Mouse (Mus musculus) CH12F3 (cell line): ENCODE results near the gene Wwox.

Experiments used
- in situ Hi-C: fragments of 300-500 bp; cut with MboI; formaldehyde crosslinking; loops from 2 replicates; pipeline ENCODE4 v1.14.3; 2020; ENCODE audit warnings: low sequenced_read_pairs

Gene Wwox

DNA sequence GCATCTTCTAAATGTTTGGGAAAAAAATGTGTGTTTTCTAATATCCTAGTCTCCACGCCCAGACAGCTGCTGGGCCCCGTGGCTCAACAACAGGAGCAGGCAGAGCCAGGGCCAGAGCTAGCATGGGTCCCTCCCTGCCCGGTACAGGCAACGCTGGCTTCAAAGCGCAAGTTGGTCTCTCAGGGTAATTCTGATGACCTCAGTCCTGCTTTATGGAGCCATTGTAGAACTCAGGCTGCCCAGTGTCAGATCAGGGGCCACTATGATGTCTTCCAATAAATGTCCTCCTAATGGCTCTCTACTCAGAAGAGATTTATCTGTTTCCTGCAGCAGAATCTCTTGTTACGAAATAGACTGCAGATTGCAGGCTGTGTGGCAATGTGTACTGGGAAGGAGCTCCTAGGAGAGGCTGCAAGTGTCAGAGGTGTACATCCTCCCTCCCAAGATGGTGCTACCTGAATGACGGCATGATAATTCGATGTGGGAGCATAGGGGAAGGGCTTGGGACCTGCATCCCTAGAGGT is 392.9 kb downstream of the Wwox start:
- in situ Hi-C loops, result no loop called here

DNA sequence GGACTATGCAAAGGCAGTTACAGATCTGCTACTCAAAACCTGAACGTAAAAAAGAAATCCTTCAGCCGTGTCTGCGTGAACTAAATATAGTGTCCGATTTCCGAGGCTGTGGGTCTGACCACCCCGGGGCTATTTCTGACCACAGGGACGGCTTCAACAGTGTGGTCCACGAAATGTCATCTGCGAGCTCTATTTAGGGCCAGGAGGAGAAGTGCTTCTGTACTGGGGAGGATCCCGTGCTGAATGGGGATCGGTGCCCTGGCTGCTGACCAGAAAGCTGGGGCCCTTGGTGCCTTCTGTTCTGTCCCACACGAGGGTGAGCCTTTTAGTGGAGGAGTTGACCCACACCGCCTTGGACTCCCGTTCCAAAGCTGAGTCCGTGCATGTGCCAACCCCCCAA is 395.3 kb downstream of the Wwox start:
- in situ Hi-C loops, result no loop called here

DNA sequence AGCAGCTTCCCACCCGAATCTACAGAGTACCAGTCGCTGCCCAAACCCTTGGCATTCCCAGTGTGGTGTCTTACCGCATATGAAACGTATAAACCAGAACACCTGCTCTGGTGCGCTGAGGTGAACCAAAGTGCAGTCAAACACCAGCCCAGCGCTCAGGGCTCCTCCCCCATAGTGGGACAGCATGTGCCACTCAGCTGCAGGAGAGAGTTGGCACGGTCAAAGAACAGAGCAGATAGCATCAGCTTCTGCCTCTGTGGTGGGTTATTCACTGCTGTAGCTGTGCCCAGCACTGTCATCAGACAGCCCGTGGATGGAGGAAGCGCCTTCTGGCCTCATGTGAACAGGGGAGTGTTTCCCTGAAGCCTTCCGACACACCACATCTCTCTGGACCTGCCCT is 400.5 kb downstream of the Wwox start:
- in situ Hi-C loops, result no loop called here

DNA sequence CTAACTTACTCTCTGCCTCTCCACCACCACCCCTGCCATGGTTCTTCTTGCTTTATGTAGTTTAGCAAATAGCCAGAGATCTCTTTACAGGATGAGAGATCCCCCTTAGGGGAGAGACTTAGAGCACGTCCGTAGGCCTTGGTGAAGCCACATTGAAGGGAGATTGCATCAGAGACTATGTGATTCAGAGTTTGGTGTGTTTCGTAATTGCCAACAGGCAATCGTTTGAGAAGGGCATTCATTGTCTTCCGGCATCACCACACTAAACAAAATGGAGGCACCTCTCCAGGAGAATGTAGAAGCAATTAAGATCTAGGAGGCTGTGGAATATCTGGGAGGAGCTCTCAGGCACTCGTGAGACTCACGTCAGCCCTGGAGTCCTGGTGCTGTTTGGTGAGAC is 408.2 kb downstream of the Wwox start:
- in situ Hi-C loops, result no loop called here

DNA sequence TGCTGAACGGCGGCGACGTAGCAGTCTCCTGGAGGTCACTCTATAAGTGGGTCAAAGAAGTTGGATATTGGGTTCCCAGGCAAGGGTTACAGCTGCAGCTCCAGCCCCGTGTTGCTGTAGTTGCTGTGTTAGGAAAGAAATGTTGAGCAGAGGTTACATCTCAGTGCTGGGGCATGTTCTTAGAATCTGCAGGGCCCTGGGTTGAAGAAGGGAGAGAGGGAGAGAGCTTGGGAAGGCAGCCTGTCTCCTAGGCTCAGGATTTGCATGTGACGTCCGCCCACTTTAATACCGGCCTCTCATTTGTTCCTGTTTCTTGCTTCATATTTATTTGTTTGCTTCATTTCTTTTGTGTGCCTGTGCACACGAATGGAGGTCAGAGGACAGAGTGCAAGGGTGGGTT is 410.0 kb downstream of the Wwox start:
- in situ Hi-C loops, result no loop called here

DNA sequence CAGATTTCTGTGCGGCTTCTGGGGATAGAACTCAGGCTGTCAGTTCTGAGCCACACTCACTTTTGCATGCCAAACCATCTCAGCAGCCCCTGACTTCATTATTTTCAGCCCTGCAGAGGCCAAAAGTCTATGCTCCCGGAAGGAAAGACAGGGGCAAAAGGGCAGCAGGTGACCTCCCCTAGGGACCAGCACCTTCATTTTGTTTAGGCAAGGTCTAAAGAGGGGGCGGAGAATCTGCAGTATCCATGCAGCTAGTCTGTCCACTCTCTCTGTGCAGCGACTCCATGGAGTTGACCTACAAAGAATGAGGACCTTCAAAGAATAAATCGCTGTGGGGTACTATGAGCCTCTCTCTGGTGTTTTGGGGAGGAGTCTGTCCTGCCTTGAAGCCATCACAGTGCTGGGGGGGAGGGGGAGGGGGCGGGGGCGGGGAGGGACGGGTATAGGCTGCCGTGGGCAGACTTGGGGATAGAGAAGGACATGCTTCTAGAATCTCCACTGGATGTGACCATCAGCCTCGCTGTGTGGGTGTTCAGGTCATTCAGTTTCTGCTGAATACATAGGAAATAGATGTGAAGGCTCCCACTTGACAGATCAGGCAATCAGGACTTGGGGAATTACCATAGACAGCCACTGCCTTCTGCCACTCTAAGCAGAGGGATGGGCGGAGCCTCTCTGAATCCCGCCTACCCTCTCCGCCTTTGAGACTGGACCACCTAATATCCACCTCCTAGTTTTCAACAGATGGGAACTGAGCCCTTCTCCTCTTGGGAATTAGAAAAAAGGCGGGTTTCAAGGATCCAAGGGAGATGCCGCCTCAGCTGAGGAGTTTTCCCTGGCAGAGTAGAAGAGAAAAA is 410.8 kb downstream of the Wwox start:
- in situ Hi-C loops, result no loop called here

DNA sequence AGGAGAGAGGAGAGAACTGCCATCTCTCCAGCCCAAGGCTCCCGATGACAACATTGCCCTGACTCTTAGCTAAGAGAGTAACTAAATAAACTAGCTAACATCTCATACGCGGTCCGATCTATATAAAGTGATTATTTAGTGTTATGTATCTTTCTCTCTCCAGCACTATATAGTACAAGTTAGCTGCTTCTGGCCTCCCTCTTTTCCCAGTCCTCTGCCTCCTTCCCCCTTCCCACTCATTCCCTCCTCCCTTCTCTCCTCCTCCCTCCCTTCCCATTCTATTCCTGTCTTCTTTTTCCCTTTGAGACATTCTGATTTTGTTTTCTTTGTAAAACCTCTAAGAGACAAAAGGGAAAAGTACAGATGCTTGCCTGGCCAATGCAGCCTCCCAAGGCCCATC is 414.3 kb downstream of the Wwox start:
- in situ Hi-C loops, result no loop called here

DNA sequence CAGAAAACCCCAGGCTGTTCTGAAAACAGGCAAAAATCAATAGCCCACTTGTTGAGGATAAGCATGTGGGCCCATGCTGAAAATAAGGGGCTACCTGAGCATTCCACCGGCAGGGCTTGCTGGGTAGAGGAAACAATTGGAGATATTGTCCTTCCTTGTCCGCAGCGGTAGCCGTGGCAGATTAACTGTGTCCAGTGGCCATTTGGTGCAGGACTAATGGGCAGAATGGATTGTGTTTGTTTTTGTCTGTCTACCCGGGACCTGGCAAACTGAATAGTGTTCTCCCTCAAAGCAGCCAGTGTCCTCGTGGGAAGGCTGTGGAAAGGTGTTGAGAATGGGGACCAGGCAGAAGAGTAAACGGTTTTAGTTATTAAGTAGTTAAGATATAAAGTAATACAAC is 416.4 kb downstream of the Wwox start:
- in situ Hi-C loops, result no loop called here

DNA sequence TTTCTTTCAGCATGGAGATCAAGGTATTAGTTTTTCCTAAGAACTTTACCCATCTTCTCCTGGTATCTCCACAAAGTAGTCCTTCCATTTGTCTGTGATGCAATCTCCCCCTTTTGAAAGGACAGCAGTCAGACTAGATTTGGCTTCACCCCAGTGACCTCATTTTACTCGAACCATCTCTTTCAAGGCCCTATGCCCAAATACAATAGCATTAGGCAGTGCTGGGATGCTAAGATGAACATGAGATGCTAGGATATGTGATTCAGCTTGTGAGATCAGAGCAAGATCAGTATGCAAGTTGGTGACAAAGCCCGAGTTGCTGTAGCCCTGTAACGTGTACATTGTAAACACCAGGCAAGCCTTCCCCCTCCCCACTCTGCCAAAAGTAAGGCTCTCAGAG is 426.5 kb downstream of the Wwox start:
- in situ Hi-C loops, result no loop called here

DNA sequence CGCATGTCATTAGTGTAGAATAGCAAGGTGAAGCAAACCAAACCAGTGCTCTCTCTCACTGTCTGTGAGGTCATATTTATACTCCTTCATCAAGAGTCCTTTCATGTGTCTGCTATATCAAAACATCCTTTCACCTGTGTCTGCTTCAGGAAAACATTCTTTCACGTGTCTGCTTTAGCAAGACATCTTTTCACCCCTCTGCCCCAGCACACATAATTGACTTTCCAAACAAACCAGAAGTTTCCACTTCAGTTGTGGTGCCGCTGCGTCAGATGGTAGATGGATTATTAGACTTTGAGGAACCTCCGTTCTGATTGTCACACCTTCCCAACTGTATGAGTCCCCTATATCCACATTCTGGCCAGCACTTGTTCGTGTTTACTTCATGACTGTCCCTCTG is 429.9 kb downstream of the Wwox start:
- in situ Hi-C loops, result no loop called here

DNA sequence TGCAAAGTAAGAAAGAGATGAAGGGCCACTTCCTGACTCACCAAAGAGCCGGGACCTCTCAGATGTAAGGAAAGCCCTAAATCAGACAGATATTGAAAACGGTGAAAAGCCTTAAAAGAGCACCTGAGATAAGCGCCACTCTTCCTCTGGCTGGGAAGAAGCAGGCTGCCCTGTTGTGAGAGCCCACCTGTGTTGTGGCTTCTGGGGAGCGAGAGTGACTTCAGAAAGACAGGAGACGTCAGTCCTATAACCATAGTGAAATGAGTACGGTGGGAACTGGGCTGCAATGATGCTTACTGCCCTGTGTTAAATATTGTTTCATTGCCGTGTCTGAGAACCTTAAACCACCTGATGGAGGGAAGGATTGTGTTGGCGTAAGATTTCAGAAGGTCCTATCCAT is 431.0 kb downstream of the Wwox start:
- in situ Hi-C loops, result no loop called here

DNA sequence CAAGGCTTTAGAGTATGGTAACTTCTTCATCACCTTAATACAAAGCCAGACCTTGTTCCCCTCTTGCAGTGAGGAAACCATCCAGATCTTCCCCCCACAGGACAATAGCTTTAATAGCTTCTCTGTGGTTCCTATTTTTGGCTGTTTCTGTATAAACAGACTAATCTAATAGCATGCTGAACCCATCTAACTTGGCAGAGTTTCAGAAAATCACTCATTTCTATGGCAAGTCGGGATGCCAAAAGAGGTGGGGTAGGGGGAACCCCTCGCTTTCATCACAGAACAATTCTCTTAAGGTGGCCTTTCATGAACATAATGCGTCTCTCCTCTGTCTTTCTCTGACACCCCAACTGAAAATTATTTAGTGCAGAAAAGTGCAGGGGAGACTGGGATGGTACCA is 433.0 kb downstream of the Wwox start:
- in situ Hi-C loops, result no loop called here

DNA sequence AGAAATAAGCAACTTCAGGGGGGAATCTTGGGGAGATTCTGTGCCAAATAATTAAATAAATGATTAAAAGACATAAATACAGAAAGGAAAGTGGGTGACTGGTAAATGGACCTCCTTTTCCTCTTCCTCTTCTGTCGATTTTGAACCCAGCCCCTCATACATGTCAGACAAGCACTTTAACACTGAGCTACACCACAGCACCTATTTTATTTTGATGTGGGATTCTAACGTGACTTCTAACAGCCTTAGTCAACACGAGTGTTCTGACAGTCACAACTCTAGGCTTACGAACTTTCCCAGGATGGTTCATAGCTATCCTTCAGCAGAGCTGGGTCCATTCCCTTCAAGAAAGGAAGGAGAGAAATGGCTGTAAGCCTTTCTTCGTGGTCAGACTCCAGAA is 435.7 kb downstream of the Wwox start:
- in situ Hi-C loops, result no loop called here

DNA sequence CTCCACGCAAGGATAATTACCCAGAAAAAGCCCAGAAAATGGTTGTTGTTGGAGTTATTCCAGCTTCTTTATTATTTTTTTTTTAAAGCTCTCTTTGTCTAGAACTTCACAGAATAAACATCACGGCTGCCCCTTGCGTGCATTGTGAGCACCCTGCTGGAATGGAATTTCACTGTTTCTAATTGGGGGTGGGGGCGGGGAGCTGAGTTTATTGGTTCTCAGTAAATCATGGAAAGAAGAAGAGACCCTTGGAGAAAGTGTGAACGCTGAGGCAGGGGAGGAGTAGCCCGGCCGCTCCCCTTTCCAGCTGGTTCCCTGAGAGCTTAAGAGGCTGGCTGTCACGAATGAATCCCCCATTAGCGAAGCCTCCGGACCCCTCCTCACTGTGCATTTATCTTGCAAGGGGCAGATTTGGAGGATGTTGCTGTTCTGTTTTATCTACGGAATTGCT is 436.7 kb downstream of the Wwox start:
- in situ Hi-C loops, result no loop called here

DNA sequence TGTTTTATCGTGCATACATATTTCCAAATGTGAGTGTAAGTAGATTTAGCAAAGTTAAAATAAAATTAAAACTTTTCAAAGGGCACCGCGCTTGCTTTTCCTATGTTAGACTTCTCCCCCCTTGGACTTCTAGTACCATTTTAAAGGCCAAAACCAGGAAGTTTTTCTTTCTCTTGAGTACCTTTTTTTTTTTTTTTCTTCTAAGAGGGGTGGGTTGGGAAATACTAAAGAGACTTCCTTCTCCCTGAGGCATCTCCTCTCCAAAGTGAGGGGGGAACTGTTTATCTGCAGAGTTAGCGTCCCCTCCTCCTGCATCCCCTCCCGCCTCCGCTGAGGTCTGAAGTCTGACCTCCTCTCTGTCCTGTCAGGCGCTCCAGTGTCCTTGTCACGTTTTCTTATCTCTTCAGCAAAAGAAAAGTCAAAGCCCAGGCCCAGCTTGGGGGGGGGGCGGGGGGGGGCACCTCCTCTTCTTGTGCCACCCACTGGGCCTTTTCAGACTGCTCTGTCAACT is 437.3 kb downstream of the Wwox start:
- in situ Hi-C loops, result no loop called here

DNA sequence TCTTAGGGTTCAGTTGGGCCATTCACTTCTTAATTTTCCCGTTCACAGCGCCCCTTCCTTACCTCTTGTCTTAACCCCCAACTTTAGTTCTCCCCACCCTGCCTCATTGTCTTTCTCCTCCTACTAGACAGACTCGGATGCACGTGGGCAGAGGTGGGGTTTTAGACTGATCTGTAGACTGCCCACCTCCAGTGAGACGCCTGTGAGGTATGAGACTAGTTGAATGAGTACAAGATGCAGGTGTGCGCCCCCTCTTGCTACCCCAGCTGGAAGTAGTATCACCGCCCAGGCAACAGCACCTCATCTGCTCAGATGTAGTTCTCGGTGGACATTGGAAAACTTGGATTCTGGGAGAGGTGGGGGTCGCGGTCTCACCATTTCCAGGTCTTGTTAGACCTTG is 437.8 kb downstream of the Wwox start:
- in situ Hi-C loops, result no loop called here

DNA sequence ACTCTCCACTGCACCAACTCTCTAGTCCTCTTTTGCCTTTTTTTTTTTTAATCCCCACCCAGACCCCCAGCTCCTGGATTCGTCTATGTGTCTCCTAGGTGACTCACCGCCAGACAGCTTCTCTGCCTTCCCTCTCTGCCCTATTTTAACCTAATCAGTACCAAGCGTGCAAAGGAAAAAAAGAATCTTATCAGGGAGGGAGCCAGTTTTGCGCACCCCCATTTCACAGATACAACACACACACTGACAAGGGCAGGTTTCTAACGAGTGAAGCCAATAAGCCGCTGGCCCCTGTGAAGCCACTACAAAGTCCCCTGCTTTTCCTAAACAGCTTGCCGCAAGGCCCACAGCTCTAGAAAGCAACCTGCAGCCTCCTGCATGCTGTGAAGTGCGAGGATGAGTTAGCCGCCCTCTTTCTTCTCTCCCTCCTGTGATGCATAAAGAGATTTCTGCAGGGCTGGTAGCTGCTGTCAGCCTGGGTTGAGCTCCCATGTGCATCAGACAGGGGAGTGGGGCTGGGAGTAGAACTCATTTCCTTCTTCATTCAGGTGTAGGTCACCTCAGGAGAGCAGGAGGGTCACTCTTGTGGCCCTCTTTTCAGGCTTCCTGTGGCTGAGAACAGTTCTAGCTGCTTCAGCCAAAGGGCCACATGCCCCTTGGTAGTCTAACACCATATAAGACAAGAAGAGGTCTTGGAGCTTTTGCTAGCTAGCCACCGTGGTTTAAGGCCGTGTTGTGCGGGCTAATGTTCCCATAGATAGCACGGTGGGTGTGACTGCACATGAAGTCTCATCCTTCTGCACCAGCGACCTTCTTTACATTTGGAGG is 439.2 kb downstream of the Wwox start:
- in situ Hi-C loops, result no loop called here

DNA sequence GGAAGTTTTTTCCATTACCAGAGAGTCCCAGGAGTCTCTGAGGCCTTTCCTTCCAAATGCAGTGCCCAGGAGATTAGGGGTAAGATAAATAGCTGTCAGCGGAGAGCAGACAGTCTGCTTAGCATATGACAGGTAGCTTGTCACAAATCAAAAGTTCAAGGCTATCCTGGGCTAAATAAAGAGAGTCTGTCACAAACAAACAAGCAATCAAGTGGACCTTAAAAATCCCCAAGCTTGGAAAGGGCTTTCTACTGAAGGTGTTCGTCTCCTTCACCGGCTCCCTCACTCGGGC is 439.8 kb downstream of the Wwox start:
- in situ Hi-C loops, result no loop called here

DNA sequence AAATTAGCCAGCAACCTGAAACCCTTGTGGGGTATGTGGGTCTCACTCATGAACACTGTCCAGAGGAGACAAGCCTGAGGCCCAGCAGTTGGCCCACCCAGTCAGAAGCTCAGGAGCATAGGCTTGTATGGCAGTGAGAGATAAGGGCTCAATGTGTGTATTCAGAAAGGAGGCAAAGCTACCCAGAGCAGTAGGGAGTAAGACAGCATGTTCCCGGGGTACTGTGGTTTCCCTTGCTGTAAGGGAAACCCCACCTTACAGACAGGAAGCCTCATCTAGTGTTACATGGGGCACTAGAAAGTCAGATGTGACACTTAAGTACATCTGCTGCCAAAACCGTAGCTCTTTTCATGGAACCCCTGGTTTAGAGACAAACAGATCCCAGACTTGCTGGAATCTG is 440.2 kb downstream of the Wwox start:
- in situ Hi-C loops, result no loop called here

DNA sequence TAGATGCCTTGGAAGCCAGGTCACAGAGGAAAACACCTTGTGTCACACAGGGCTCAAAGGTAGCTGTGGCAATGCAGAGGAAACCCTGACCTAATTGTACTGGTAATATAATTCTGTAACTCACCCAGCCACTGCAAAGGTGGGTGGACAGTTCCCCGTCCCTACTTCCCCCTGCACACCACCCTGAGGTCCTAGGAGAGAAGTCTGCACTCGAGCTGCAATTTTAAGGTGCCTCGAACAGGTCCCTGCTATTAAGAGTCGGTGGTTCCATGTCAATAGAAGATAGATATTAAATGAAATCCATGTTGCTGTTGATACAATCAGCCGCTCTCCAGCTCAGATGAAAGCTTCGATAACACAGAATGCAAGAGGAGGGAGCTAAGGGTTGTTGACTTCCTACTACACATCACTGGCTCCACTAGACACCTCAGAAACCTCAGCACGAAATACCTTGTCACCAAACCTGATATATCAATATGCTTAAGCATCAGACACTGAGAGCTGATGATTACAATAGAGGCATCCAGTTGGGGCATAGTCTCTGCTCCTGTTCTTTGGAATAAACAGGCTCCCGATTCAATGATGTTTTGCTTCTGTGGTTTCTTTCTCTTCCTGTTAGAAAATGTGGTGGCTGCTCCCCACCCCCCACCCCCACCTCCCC is 441.1 kb downstream of the Wwox start:
- in situ Hi-C loops, result no loop called here

DNA sequence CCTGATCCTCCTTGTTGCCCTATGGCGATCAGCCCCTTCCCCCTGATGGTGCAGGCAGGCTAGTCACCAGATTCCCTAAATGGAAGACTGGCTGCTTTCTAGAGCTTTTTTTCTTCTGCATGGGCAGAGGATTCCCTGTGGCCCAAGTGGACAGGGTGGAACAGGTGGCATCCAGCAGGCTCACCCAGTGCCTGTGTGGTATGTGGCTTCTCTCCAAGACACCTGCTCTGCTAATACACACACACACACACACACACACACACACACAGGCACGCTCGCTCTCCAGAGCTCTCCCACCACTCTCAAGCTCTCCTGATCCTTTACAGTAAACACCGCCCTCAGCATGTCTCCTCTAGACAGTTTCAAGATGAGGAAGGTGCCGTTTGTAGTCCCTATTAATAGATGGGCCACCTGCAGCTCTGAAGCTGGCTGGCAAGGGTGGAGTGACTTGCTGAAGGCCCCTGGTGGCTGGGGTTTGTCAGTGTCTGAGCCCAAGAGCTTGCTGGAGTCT is 442.5 kb downstream of the Wwox start:
- in situ Hi-C loops, result no loop called here
